Mouse (Mus musculus) lung, adult 18-20 months (tissue): ENCODE data around the gene Hyou1.
A peak's percentile ranks its signal among the peaks of the same experiment; 100 is the strongest.
"Not testable (repeated sequence)": the region's sequence is repeated elsewhere in the genome, so short reads cannot be mapped to it uniquely, and the experiment has no call there.

Experiments used
- DNase-seq, 2 experiments: peaks; one replicate each; pipeline ENCODE4 v3.0.0; 2022; ENCODE audit warnings: mixed read lengths in 2 of 2

The Hyou1 gene

DNA sequence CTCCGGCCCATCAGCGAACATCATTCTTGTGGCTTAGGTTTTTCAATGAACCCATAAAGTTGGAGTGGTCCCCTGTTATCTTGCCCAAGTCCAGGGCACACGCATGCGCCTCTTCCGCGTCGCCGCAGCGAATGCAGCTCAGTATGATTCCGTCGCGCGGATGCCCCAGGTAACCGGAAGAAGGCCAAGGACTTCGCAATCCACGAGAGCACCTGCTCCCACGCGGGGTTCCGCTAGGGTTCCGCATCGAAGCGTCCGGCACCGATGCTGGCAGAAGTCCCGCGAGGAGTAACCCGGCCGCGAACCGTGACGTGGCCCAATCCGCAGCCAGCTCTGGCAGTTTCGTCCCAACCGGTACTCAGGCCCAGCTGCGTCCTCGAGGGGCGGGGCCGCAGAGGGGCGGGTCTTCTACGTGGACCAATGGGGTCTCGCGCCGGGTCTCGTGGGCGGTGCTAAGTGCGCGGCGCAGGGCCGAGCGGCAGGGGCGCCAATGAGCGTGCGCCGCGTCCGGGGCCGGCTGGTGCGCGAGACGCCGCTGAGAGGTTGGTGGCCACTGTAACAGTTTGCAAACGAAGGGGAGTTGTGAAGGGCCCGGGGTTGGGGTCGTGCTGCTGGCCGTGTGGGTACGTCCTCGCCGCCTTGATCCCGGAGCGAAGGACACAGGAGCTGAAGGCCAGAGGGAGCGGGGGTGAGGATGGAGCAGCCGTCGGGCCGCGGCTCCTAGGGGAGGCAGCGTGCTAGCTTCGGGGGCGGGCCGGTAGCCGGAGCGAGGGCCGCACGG, at the start of gene Hyou1:
Gene Hyou1, plus strand, starts transcription at position 437 of the 781 bp plus-strand sequence.
- DNase-seq: peak; percentile 98 to 99

DNA sequence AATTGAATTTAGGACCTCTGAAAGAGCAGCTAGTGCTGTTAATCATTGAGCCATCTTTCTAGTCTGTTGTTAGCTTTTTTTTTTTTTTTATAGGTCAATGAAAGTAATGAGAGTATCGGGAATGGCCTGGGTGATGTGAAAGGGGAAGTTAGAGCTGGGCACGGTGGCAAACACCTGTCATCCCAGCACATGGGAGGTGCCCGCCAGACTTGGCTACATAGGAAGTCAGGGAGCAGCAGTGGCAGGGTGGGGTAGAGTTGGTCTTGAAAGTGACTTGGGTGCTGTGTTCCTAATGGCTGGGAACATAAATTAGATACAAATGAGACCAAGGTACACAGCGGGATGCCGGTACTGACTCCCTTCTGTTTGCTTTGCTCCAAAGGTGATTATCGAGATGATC, 48.6 kb upstream of the Hyou1 start:
- no peak for DNase-seq

DNA sequence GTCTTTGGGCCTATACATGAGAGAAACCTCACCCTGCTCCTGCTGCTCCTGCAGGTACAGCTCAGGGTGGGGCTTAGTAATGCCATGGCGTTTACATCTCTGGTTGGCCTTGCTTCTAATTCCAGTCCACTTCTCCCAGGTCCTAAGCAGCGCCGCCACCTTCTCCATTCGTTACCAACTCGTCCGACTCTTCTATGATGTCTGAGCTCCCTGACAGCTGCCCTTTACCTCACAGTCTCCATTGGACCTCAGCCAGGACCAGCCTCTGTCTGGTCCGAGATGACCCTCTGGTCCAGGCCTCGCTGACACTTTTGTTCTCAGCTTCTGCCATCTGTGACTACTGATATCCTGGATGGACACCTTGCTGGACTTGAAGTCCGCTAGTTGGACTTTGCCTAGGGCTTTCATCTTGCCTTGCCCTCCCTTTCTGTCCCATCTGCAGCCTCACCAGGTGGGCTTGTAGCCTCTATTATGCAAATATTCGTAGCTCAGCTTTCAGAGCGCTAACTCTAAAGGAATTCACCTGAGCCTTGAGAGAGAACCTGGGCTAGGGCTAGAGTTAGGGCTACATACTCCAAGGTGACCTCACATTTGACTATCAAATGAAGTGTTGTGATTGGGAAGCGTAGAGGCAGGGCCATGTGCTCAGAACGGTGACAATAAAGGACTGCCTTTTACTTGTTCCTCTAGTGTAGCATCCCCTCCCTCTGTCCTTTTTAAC, 46.2 kb upstream of the Hyou1 start:
- DNase-seq: no peak

DNA sequence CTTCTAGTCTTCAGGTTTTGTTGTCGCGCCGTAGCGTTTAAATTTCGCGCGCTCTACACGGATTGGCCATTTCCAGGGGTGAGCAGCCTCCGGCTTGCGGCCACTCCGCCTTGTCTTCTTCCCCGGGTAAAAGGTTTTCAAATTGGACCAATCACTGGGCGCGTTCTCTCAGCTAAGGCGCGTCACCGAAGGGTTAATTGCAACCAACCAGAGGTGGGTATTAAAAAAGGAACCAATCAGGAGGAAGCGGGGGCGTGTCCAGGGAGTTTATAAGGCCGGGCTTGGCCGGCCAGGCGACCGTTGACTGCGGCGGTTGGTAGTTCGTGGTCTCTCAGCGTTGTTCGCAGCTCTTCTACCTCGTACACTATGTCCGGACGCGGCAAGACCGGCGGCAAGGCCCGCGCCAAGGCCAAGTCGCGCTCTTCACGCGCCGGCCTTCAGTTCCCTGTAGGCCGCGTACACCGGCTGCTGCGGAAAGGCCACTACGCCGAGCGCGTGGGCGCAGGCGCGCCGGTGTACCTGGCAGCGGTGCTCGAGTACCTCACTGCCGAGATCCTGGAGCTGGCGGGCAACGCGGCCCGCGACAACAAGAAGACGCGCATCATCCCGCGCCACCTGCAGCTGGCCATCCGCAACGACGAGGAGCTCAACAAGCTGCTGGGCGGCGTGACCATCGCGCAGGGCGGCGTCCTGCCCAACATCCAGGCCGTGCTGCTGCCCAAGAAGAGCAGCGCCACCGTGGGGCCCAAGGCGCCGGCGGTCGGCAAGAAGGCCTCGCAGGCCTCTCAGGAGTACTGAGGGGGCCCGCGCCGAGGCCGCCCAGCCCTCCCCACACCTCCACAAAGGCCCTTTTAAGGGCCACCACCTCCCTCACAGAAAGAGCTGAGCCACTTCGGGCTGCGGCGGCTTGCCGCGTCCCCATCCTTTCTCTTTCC, 44.6 kb upstream of the Hyou1 start, which contains the start of gene H2afx:
Gene H2afx, plus strand, starts transcription at position 299 of the 935 bp plus-strand sequence.
- peak; percentile 99 for DNase-seq

DNA sequence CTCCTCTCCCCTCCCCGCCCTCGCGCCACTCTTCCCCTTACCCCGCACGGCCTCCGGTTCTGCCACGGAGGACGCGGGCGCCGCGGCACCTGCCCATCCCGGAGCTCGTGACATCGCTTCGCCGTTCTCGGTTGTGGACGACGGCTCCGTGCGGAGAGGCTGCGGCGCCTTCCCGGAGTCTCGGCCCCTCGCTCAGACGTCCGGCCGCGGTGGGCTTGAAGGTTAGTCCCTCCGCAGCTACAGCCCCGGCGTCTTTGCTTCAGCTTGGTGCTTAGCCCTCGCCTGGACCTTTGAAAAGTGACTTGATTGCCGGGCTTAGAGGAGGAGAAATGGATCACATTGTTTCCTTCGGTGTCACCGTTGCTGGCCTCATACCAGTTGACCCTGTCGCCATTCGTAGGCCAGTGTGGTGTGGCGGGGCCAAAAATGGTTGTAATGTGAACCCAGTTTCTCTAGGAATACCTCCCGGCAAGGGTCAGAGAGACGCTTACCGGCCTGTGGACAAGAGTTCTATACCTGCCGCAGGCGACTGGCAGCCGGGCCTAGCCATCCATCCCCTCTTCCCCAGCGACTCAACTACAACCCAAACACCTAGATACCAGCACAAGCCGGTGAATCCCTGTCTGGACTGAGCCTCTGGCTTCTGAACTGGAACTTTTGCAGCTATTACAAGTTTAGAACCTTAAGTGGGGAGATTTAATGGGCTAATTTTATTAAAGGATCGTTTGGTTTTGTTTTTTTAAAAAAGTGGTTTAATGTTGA, 43.8 kb upstream of the Hyou1 start:
- peak; percentile 28 to 30 for DNase-seq

DNA sequence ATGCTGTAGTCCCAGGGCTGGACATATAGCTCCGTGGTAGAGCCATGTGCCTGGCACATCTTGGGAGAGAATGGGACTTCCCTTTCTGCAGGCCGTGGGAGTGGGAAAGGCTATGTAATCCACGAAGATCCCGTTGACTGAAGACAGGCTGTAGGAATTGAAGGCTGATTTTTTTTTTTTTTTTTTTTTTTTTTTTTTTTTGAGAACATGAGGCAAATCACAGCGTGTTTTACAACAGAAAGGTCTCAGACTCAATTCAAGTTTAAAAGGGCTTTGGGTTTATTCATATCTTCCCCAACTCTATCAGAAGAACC, 43.2 kb upstream of the Hyou1 start:
- no peak for DNase-seq

DNA sequence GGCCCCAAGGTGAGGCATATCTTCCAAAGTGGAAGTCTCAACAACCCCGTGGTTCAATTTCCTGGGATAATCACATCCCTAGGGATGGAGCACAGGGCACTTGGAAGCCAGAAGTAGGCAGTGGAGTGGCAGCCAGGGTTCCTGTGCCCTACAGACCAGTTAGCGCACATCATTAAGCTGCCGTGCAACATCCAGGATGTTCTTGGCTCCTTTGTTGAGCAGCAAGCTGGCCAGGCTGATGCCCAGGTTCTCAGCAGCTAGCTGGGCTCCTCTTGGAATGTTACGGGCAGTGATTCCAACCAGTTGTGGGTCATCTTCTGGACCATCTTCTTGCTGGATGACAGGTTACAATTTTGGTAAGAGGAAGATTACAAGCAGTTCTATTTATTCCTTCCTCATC, 42.8 kb upstream of the Hyou1 start:
- not testable (repeated sequence) for DNase-seq

DNA sequence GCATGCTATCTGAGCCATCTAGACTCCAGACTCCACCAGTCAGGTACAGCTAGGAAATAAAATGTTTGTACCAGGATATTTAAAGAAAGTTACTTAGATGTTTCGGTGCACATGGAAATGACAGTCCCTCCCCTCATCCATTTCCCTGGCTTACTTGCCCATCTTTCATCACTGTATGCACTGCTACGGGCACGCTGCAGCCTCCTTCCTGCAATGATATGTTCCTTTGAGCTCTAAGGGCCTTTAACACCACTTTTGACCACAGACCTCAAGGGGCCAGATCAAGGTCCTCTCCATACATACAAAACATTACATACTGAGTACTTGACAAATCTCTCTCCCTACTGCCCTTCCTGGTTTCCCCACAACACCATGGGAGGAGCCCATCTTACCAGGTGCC, 42.3 kb upstream of the Hyou1 start:
- no peak for DNase-seq

DNA sequence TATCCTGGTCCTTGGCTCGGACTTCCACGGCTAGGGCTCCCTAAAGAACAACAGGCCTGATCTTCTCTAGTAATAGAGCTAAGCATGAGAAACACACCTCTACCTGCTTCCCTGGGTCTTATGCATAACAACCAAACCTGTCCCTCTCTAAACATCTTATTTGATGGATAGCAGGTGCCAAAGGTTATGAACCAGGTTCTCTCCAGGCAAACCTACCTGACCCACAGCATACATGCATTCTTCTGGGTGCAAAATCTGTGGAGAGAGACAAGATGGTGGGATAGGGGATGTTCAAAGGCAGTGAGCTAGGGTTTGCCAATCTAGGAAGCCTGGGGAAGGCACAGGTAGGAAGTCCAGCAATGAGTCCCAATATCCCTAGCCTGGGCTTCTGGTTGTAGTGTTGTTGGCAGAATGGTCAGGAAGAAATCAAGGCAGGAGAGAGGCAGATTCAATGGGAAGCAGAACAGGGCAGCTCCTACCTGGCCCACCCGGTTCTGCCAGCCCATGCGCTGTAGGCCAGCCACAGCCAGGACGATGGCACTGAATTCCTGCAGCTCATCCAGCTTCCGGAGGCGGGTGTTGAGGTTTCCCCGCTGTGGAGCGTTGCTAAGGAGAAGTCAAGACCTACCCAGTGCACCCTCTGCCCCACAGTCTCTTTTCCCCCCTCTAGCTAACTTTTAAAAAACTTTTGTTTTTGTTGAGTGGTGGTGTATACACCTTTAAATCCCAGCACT, 41.7 kb upstream of the Hyou1 start:
- DNase-seq: no peak

DNA sequence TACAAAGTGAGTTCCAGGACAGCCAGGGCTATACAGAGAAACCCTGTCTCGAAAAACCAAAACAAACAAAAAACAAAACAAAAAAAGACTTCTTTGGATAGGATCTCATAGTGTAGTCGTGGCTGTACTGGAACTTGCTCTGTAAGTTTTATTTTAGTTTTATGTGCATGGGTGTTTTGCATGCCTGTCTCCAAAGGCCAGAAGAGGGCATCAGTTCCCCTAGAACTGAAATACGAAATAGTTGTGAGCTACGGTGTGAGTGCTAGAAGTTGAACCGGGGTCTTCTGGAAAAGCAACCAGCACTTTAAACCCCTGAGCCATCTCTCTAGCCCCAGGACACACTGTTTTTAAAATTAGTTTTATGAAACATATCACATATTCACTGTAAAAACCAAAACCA, 40.7 kb upstream of the Hyou1 start:
- no peak for DNase-seq

DNA sequence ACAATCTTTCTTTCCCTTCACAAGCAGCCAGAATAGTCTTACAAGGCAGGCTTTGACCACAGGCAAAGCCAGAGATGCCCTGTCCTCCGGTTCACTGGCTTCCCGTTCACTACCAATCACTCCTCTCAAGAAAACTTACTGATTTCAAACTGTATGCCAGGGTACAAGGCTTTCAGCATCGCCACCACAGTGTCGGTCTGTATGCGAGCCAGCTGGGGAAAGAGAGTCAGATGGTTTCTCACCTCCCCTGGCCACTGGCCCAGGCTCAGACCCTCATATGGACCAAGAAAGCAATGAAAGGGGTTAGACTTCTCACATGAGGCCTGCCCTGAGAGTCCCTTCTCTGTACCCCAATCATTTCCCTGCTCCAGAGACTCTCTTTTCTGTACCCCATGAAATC, 37.8 kb upstream of the Hyou1 start:
- no peak for DNase-seq

DNA sequence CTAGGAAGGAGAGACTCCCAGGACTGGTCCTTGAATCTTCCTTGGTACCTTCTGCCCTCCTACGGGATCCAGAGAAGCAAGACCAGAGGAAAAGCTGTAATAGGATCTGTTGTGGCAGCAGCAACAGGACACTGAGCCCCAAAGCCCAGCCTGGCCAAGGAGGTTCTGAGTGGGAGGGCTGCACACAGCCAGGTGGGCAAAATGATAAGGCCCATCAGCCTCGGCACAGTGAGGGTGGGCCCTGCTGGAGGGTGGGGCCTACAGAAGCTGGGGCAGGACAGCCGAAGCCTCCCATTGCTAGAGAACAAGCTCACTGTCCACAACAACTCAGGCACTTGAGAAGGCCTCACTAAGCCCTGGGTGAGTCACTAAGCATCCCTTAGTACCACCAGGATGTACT, 37.1 kb upstream of the Hyou1 start:
- DNase-seq: no peak

DNA sequence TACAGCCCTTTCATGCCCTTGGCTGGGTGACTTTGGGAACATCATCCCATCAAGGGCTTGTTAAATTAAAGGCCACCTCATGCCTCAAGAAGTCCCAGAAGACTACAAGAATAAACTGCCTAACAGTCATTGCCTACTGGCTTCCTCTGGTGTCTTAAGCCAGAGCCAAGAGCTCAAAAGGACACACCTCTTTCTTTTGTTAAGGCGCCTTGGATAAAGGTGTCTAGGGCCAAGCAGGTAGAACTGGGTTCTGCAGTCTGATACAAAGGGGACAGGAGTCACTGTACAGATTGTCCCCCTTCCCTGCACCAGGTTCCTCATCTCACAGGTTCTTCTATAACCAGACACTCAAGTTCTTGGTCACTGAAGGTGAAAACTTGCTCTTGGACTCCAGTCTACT, 36.7 kb upstream of the Hyou1 start:
- DNase-seq: no peak

DNA sequence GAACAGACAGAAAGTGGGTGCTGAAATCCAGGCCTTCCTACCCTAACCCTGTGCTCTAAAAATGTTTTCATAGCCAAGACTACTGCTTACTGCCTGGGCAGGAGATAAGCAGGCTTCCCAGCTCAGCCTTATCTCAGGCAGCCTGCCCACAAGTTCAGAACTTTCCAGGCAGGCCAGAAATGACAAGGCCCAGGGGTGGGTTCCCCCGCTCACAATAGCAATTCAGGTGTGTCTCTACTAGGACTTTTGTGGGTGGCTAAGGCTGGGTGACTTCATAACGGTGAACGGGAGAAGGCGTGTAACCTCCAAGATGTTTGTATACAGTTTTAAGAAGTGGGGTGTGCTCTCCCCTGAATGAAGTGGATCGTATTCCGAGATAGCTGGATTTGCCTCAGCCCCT, 36.0 kb upstream of the Hyou1 start:
- no peak for DNase-seq

DNA sequence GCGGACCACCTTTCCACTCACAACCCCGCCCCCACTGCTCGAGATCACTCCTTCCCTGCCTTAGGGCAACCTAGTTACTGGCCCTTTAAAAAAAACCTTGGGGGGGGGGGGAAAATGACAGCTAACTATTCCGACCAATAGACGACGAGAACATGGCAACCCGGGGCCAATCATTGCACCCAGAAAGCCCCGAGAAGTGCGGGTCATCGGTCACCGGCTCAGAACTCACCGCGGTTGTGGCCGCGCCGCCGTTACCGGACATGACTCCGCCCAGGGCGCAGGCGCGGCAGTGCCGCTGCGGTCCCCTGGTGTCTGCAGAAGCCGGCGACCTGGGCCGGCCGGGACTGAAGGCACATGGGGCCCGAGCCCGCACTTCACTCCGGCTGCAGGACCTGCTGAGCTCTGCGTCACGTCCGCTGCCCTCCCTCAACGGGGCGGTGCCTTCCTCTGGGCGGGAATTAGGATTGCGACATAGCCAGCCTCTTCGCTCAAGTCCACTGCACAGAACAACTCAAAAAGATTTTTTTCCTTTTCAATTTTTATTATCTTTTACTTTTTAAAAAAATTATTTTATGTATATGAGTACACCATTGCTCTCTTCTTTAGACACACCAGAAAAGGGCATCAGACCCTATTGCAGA, 35.4 kb upstream of the Hyou1 start, which contains the start of gene Hmbs:
Gene Hmbs, minus strand, starts transcription at position 448 of the 641 bp plus-strand sequence.
- DNase-seq: peak; percentile 94 to 95

DNA sequence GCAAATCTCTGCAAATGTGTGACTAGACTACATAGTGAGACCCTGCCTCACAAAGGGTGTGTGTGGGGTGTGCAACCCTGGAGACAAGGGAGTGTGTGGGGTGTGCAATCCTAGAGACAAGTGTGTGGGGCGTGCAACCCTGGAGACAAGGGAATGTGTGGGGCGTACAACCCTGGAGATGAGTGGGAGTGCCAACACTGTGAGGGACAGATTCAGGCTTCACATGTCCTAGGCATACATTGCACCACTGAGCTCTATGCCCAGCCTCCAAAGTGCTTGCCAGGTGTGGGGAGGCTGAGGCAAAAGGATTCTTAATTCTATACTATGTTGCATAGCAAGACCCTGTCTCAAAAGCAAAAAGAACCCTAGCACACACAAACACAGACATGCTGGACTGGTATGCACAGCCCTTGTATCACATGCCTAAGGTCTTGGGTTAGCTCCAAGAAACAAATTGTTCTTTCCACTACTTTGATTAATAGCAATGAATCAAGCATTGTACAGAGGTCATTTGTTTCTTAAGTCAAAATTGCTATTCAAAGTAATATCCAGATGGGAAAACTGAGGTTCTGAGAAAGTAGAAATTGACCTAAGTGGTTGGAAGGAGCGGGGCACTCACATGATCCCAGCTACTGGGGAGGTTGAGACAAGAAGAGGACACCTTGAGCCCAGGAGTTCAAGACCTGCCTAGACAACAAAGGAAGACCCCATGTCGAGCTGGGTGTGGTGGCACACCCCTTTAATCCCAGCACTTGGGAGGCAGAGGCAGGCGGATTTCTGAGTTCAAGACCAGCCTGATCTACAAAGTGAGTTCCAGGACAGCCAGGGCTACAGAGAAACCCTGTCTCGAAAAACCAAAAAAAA, 33.5 kb upstream of the Hyou1 start:
- no peak for DNase-seq

DNA sequence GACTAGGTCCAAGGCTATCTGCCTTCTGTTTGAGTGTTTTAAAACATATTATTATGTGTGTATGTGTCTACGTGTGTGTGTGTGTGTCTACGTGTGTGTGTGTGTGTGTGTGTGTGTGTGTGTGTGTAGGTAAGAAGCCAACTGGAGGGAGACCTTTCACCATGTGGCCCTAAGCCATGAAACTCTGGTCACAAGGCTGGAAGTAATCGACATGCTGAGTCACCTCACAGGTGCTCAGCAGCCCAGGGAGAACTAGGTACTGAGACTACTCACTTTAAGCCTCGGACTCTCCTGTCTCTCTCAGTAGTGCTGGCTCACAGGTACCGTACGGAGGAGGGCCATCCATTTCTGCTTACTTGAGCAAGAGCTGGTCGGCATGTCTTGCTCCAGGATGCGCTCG, 32.1 kb upstream of the Hyou1 start:
- no peak for DNase-seq

DNA sequence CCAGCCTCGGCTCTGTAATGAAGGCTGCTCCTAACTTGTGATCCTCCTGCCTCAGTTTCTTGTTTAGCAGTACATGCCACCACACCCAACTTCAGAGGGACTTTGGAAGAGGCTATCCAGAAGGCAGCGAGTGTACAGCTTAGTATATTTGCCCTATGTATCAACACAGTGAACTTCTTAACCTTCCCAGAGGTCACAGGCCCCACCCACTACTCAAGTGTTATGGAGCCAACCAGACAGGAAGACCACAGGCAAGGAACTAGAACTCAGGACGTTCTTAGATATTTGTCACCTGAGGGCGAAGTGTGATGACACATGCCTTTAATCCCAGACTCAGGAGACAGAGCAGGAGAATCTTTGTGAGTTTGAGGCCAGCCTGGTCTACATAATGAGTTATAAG, 31.7 kb upstream of the Hyou1 start:
- DNase-seq: no peak

DNA sequence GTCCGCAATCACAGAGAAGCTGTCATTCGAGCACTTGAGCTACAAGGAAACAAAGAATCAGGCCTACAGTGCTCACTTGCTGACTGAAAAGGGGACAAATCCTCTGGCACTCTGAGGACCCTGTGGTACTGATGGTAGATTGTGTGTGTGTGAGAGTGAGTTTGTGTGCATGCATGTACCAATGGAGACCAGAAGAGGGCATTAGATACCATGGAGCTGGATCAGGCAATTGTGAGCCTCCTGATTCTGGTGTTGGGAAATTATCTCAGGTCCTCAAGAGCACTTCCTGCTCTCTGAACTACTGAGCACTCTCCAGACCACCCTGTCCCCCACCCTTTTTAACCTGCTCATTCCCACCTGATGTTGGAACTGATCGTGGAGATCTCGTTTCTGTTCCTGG, 30.7 kb upstream of the Hyou1 start:
- DNase-seq: no peak

DNA sequence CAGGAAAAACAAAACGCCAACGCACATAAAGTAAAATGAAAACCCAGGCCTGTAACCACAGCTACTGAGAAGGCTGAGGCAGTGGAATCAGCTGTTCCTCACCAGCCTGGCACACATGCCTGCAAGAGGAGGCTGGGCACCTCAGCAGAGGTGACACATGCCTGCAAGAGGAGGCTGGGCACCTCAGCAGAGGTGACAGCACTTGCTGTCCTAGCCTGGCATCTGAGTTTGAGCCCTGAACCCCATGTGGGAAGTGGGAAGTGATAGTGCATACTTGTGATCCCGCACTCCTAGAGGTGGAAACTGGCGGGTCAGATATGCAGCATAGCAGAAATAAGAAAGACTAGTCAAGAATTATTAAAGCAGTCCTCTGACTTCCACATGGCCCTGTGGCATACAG, 27.9 kb upstream of the Hyou1 start:
- DNase-seq: no peak
